Mouse (Mus musculus): ENCODE data around the gene Tmtc1. TPM values are rescaled to one million over a fixed set of nuclear protein-coding genes. Genes with fewer than 3 reads are reported as not detected.

Tmtc1 gene
- polyA plus RNA-seq, 1 experiment from 2014 or later, result 0.74 TPM

GRCm38 (mm10) chr6:148441871-148442270 is 2.3 kb downstream of the Tmtc1 start:
- no peak overlapping the region for H3K4me3 ChIP-seq (ENCODE audit: low read depth, low read length)
- H3K9me3 ChIP-seq (ENCODE audit: control insufficient read depth, low read length), result no peaks in the 10 kb centered on the region
- 13% methylated on average over 5 of the region's 5 CpGs for WGBS
- no peak overlapping the region for H3K9ac ChIP-seq (ENCODE audit: low read depth, low read length)
- DNase-seq (ENCODE audit: low spot score), result peak; percentile 23
- H3K36me3 ChIP-seq (ENCODE audit: control insufficient read depth, insufficient read depth, low read length), result no peaks in the 10 kb centered on the region
- no peak overlapping the region for H3K4me2 ChIP-seq (replicated peaks; ENCODE audit: low read depth, low read length)
- H3K4me1 ChIP-seq (replicated peaks; ENCODE audit: control insufficient read depth, insufficient read depth, low read length), result peaks cover 11% of the 10 kb centered on the region
- peaks cover 24% of the 10 kb centered on the region for H3K27me3 ChIP-seq (ENCODE audit: control insufficient read depth, insufficient read depth, low read length)
- ATAC-seq (ENCODE audit: low FRiP score), result no peak
- no peak overlapping the region for H3K27ac ChIP-seq (ENCODE audit: low read depth, low read length)

GRCm38 (mm10) chr6:148439101-148439500 is 5.1 kb downstream of the Tmtc1 start:
- no peaks in the 10 kb centered on the region for H3K9me3 ChIP-seq (ENCODE audit: control insufficient read depth, low read length)
- H3K4me3 ChIP-seq (ENCODE audit: low read depth, low read length), result no peak overlapping the region
- H3K9ac ChIP-seq (ENCODE audit: low read depth, low read length), result no peak overlapping the region
- no peak overlapping the region for H3K27ac ChIP-seq (ENCODE audit: low read depth, low read length)
- peaks cover 19% of the 10 kb centered on the region for H3K27me3 ChIP-seq (ENCODE audit: control insufficient read depth, insufficient read depth, low read length)
- H3K4me1 ChIP-seq (replicated peaks; ENCODE audit: control insufficient read depth, insufficient read depth, low read length), result peaks cover 8% of the 10 kb centered on the region
- no peak overlapping the region for H3K4me2 ChIP-seq (replicated peaks; ENCODE audit: low read depth, low read length)
- ATAC-seq (ENCODE audit: low FRiP score) (no peak), DNase-seq (ENCODE audit: low spot score) (no peak)
- 69% methylated on average over 4 of the region's 4 CpGs for WGBS
- H3K36me3 ChIP-seq (ENCODE audit: control insufficient read depth, insufficient read depth, low read length), result no peaks in the 10 kb centered on the region

GRCm38 (mm10) chr6:148437565-148437964 is 6.6 kb downstream of the Tmtc1 start:
- Histone ChIP-seq H3K4me1 (replicated peaks; ENCODE audit: control insufficient read depth, insufficient read depth, low read length) (peaks cover 1% of the 10 kb centered on the region; the same call in 1 of the 2 replicates), H3K9me3 (ENCODE audit: control insufficient read depth, low read length) (no peaks in the 10 kb centered on the region), H3K4me2 (replicated peaks; ENCODE audit: low read depth, low read length) (no peak overlapping the region), H3K4me3 (ENCODE audit: low read depth, low read length) (no peak overlapping the region), H3K27me3 (ENCODE audit: control insufficient read depth, insufficient read depth, low read length) (peaks cover 9% of the 10 kb centered on the region), H3K9ac (ENCODE audit: low read depth, low read length) (no peak overlapping the region), H3K36me3 (ENCODE audit: control insufficient read depth, insufficient read depth, low read length) (no peaks in the 10 kb centered on the region), H3K27ac (ENCODE audit: low read depth, low read length) (no peak overlapping the region)
- WGBS, result 95% methylated on average over 1 of the region's 1 CpGs
- DNase-seq (ENCODE audit: low spot score), result no peak
- no peak for ATAC-seq (ENCODE audit: low FRiP score)

- Histone ChIP-seq H3K9ac (ENCODE audit: low read depth, low read length) (no peak overlapping the region), H3K4me3 (ENCODE audit: low read depth, low read length) (no peak overlapping the region), H3K36me3 (ENCODE audit: control insufficient read depth, insufficient read depth, low read length) (no peaks in the 10 kb centered on the region), H3K27ac (ENCODE audit: low read depth, low read length) (no peak overlapping the region), H3K9me3 (ENCODE audit: control insufficient read depth, low read length) (no peaks in the 10 kb centered on the region), H3K27me3 (ENCODE audit: control insufficient read depth, insufficient read depth, low read length) (peaks cover 2% of the 10 kb centered on the region; the same call in 1 of the 2 replicates), H3K4me2 (replicated peaks; ENCODE audit: low read depth, low read length) (no peak overlapping the region), H3K4me1 (replicated peaks; ENCODE audit: control insufficient read depth, insufficient read depth, low read length) (no peaks in the 10 kb centered on the region)
- 87% methylated on average over 7 of the region's 7 CpGs for WGBS
- DNase-seq (ENCODE audit: low spot score) (no peak), ATAC-seq (ENCODE audit: low FRiP score) (no peak)
Measured at GRCm38 (mm10) chr6:148436441-148437001, 7.7 kb downstream of the Tmtc1 start.

- ATAC-seq (ENCODE audit: low FRiP score) (no peak), DNase-seq (ENCODE audit: low spot score) (no peak)
- Histone ChIP-seq H3K4me1 (replicated peaks; ENCODE audit: control insufficient read depth, insufficient read depth, low read length) (no peaks in the 10 kb centered on the region), H3K27ac (ENCODE audit: low read depth, low read length) (no peak overlapping the region), H3K9me3 (ENCODE audit: control insufficient read depth, low read length) (no peaks in the 10 kb centered on the region), H3K9ac (ENCODE audit: low read depth, low read length) (no peak overlapping the region), H3K36me3 (ENCODE audit: control insufficient read depth, insufficient read depth, low read length) (no peaks in the 10 kb centered on the region), H3K4me3 (ENCODE audit: low read depth, low read length) (no peak overlapping the region), H3K27me3 (ENCODE audit: control insufficient read depth, insufficient read depth, low read length) (no peaks in the 10 kb centered on the region), H3K4me2 (replicated peaks; ENCODE audit: low read depth, low read length) (no peak overlapping the region)
- WGBS, result 75% methylated on average over 7 of the region's 7 CpGs
Measured at GRCm38 (mm10) chr6:148421577-148421976, 22.6 kb downstream of the Tmtc1 start.

GRCm38 (mm10) chr6:148420387-148420786 is 23.8 kb downstream of the Tmtc1 start:
- 85% methylated on average over 6 of the region's 6 CpGs for WGBS
- ATAC-seq (ENCODE audit: low FRiP score) (no peak), DNase-seq (ENCODE audit: low spot score) (no peak)
- no peak overlapping the region for H3K9ac ChIP-seq (ENCODE audit: low read depth, low read length)
- H3K36me3 ChIP-seq (ENCODE audit: control insufficient read depth, insufficient read depth, low read length), result no peaks in the 10 kb centered on the region
- no peak overlapping the region for H3K27ac ChIP-seq (ENCODE audit: low read depth, low read length)
- no peaks in the 10 kb centered on the region for H3K4me1 ChIP-seq (replicated peaks; ENCODE audit: control insufficient read depth, insufficient read depth, low read length)
- no peaks in the 10 kb centered on the region for H3K27me3 ChIP-seq (ENCODE audit: control insufficient read depth, insufficient read depth, low read length)
- no peaks in the 10 kb centered on the region for H3K9me3 ChIP-seq (ENCODE audit: control insufficient read depth, low read length)
- H3K4me3 ChIP-seq (ENCODE audit: low read depth, low read length), result no peak overlapping the region
- no peak overlapping the region for H3K4me2 ChIP-seq (replicated peaks; ENCODE audit: low read depth, low read length)

- Histone ChIP-seq H3K9ac (ENCODE audit: low read depth, low read length) (no peak overlapping the region), H3K4me2 (replicated peaks; ENCODE audit: low read depth, low read length) (no peak overlapping the region), H3K4me3 (ENCODE audit: low read depth, low read length) (no peak overlapping the region), H3K9me3 (ENCODE audit: control insufficient read depth, low read length) (no peaks in the 10 kb centered on the region), H3K27ac (ENCODE audit: low read depth, low read length) (no peak overlapping the region), H3K27me3 (ENCODE audit: control insufficient read depth, insufficient read depth, low read length) (no peaks in the 10 kb centered on the region), H3K4me1 (replicated peaks; ENCODE audit: control insufficient read depth, insufficient read depth, low read length) (no peaks in the 10 kb centered on the region), H3K36me3 (ENCODE audit: control insufficient read depth, insufficient read depth, low read length) (no peaks in the 10 kb centered on the region)
- DNase-seq (ENCODE audit: low spot score), result no peak
- ATAC-seq (ENCODE audit: low FRiP score), result no peak
- 75% methylated on average over 2 of the region's 2 CpGs for WGBS
Measured at GRCm38 (mm10) chr6:148416597-148416996, 27.6 kb downstream of the Tmtc1 start.

- no peaks in the 10 kb centered on the region for H3K27me3 ChIP-seq (ENCODE audit: control insufficient read depth, insufficient read depth, low read length)
- ATAC-seq (ENCODE audit: low FRiP score) (no peak), DNase-seq (ENCODE audit: low spot score) (no peak)
- H3K36me3 ChIP-seq (ENCODE audit: control insufficient read depth, insufficient read depth, low read length), result no peaks in the 10 kb centered on the region
- no peak overlapping the region for H3K9ac ChIP-seq (ENCODE audit: low read depth, low read length)
- H3K9me3 ChIP-seq (ENCODE audit: control insufficient read depth, low read length), result no peaks in the 10 kb centered on the region
- H3K4me2 ChIP-seq (replicated peaks; ENCODE audit: low read depth, low read length), result no peak overlapping the region
- no peak overlapping the region for H3K4me3 ChIP-seq (ENCODE audit: low read depth, low read length)
- no peaks in the 10 kb centered on the region for H3K4me1 ChIP-seq (replicated peaks; ENCODE audit: control insufficient read depth, insufficient read depth, low read length)
- H3K27ac ChIP-seq (ENCODE audit: low read depth, low read length), result no peak overlapping the region
Measured at GRCm38 (mm10) chr6:148413638-148414037, 30.6 kb downstream of the Tmtc1 start.

- Histone ChIP-seq H3K9me3 (ENCODE audit: control insufficient read depth, low read length) (no peaks in the 10 kb centered on the region), H3K9ac (ENCODE audit: low read depth, low read length) (no peak overlapping the region), H3K4me1 (replicated peaks; ENCODE audit: control insufficient read depth, insufficient read depth, low read length) (no peaks in the 10 kb centered on the region), H3K27ac (ENCODE audit: low read depth, low read length) (no peak overlapping the region), H3K4me2 (replicated peaks; ENCODE audit: low read depth, low read length) (no peak overlapping the region), H3K4me3 (ENCODE audit: low read depth, low read length) (no peak overlapping the region), H3K27me3 (ENCODE audit: control insufficient read depth, insufficient read depth, low read length) (no peaks in the 10 kb centered on the region), H3K36me3 (ENCODE audit: control insufficient read depth, insufficient read depth, low read length) (no peaks in the 10 kb centered on the region)
- DNase-seq (ENCODE audit: low spot score), result no peak
- WGBS, result 66% methylated on average over 2 of the region's 2 CpGs
- no peak for ATAC-seq (ENCODE audit: low FRiP score)
Measured at GRCm38 (mm10) chr6:148406792-148407490, 37.2 kb downstream of the Tmtc1 start.

All from hindbrain, embryonic 11.5 days (tissue).